Mouse (Mus musculus): Measurements from ENCODE around the gene Slc26a10. TPM values are rescaled to one million over a fixed set of nuclear protein-coding genes. Genes with fewer than 3 reads are reported as not detected.

Gene Slc26a10
- polyA plus RNA-seq, 1 experiment from 2014 or later: 1.1 TPM

- Histone ChIP-seq H3K4me2 (ENCODE audit: low read depth, low read length) (peak overlapping the region; percentile 45; the same call in 1 of the 2 replicates), H3K4me3 (ENCODE audit: low read depth, low read length) (no peak overlapping the region), H3K36me3 (replicated peaks; ENCODE audit: control insufficient read depth, insufficient read depth, low read depth, low read length) (no peaks in the 10 kb centered on the region), H3K4me1 (ENCODE audit: control insufficient read depth, insufficient read depth, low read length) (peaks cover 2% of the 10 kb centered on the region; the same call in 1 of the 2 replicates), H3K9ac (replicated peaks; ENCODE audit: low read length) (no peak overlapping the region), H3K27ac (replicated peaks; ENCODE audit: low read depth, low read length) (no peak overlapping the region), H3K9me3 (replicated peaks; ENCODE audit: control insufficient read depth, low read length) (no peaks in the 10 kb centered on the region), H3K27me3 (ENCODE audit: control insufficient read depth, insufficient read depth, low read length) (peaks cover 27% of the 10 kb centered on the region)
- 16% methylated on average over 9 of the region's 9 CpGs for WGBS
- ATAC-seq (replicated peaks; ENCODE audit: insufficient number of reproducible peaks, low FRiP score, low TSS enrichment, low read depth) (no peak), DNase-seq (ENCODE audit: low spot score) (no peak)
Measured at GRCm38 (mm10) chr10:127177235-127177634, 3.2 kb downstream of the Slc26a10 start.

- H3K36me3 ChIP-seq (replicated peaks; ENCODE audit: control insufficient read depth, insufficient read depth, low read depth, low read length): no peaks in the 10 kb centered on the region
- peak; percentile 25 for DNase-seq (ENCODE audit: low spot score)
- WGBS: 6% methylated on average over 7 of the region's 7 CpGs
- H3K27me3 ChIP-seq (ENCODE audit: control insufficient read depth, insufficient read depth, low read length): peaks cover 27% of the 10 kb centered on the region
- ATAC-seq (replicated peaks; ENCODE audit: insufficient number of reproducible peaks, low FRiP score, low TSS enrichment, low read depth): no peak
- no peak overlapping the region for H3K27ac ChIP-seq (replicated peaks; ENCODE audit: low read depth, low read length)
- no peak overlapping the region for H3K4me3 ChIP-seq (ENCODE audit: low read depth, low read length)
- no peak overlapping the region for H3K9ac ChIP-seq (replicated peaks; ENCODE audit: low read length)
- H3K4me2 ChIP-seq (ENCODE audit: low read depth, low read length): peak overlapping the region; percentile 11
- peaks cover 2% of the 10 kb centered on the region; the same call in 1 of the 2 replicates for H3K4me1 ChIP-seq (ENCODE audit: control insufficient read depth, insufficient read depth, low read length)
- no peaks in the 10 kb centered on the region for H3K9me3 ChIP-seq (replicated peaks; ENCODE audit: control insufficient read depth, low read length)
Measured at GRCm38 (mm10) chr10:127176756-127177155, 3.7 kb downstream of the Slc26a10 start.

- peaks cover 27% of the 10 kb centered on the region for H3K27me3 ChIP-seq (ENCODE audit: control insufficient read depth, insufficient read depth, low read length)
- 37% methylated on average over 3 of the region's 3 CpGs for WGBS
- no peaks in the 10 kb centered on the region for H3K36me3 ChIP-seq (replicated peaks; ENCODE audit: control insufficient read depth, insufficient read depth, low read depth, low read length)
- H3K9me3 ChIP-seq (replicated peaks; ENCODE audit: control insufficient read depth, low read length): no peaks in the 10 kb centered on the region
- DNase-seq (ENCODE audit: low spot score) (no peak), ATAC-seq (replicated peaks; ENCODE audit: insufficient number of reproducible peaks, low FRiP score, low TSS enrichment, low read depth) (no peak)
- no peak overlapping the region; the same call in 1 of the 2 replicates for H3K4me2 ChIP-seq (ENCODE audit: low read depth, low read length)
- no peak overlapping the region for H3K27ac ChIP-seq (replicated peaks; ENCODE audit: low read depth, low read length)
- H3K4me3 ChIP-seq (ENCODE audit: low read depth, low read length): no peak overlapping the region
- H3K4me1 ChIP-seq (ENCODE audit: control insufficient read depth, insufficient read depth, low read length): peaks cover 2% of the 10 kb centered on the region; the same call in 1 of the 2 replicates
- H3K9ac ChIP-seq (replicated peaks; ENCODE audit: low read length): no peak overlapping the region
Measured at GRCm38 (mm10) chr10:127176228-127176627, 4.2 kb downstream of the Slc26a10 start.

- DNase-seq (ENCODE audit: low spot score) (no peak), ATAC-seq (replicated peaks; ENCODE audit: insufficient number of reproducible peaks, low FRiP score, low TSS enrichment, low read depth) (no peak)
- Histone ChIP-seq H3K36me3 (replicated peaks; ENCODE audit: control insufficient read depth, insufficient read depth, low read depth, low read length) (no peaks in the 10 kb centered on the region), H3K4me1 (ENCODE audit: control insufficient read depth, insufficient read depth, low read length) (peaks cover 2% of the 10 kb centered on the region; the same call in 1 of the 2 replicates), H3K4me2 (ENCODE audit: low read depth, low read length) (no peak overlapping the region), H3K9me3 (replicated peaks; ENCODE audit: control insufficient read depth, low read length) (no peaks in the 10 kb centered on the region), H3K4me3 (ENCODE audit: low read depth, low read length) (no peak overlapping the region), H3K27ac (replicated peaks; ENCODE audit: low read depth, low read length) (no peak overlapping the region), H3K9ac (replicated peaks; ENCODE audit: low read length) (no peak overlapping the region), H3K27me3 (ENCODE audit: control insufficient read depth, insufficient read depth, low read length) (peaks cover 25% of the 10 kb centered on the region)
- 86% methylated on average over 7 of the region's 7 CpGs for whole genome bisulfite sequencing
Measured at GRCm38 (mm10) chr10:127174170-127174569, 6.3 kb downstream of the Slc26a10 start.

- ATAC-seq (replicated peaks; ENCODE audit: insufficient number of reproducible peaks, low FRiP score, low TSS enrichment, low read depth) (no peak), DNase-seq (ENCODE audit: low spot score) (no peak)
- Histone ChIP-seq H3K27me3 (ENCODE audit: control insufficient read depth, insufficient read depth, low read length) (peaks cover 25% of the 10 kb centered on the region), H3K4me3 (ENCODE audit: low read depth, low read length) (no peak overlapping the region), H3K4me1 (ENCODE audit: control insufficient read depth, insufficient read depth, low read length) (peaks cover 2% of the 10 kb centered on the region; the same call in 1 of the 2 replicates), H3K4me2 (ENCODE audit: low read depth, low read length) (no peak overlapping the region), H3K9me3 (replicated peaks; ENCODE audit: control insufficient read depth, low read length) (no peaks in the 10 kb centered on the region), H3K9ac (replicated peaks; ENCODE audit: low read length) (no peak overlapping the region), H3K36me3 (replicated peaks; ENCODE audit: control insufficient read depth, insufficient read depth, low read depth, low read length) (no peaks in the 10 kb centered on the region), H3K27ac (replicated peaks; ENCODE audit: low read depth, low read length) (no peak overlapping the region)
- WGBS: 80% methylated on average over 16 of the region's 16 CpGs
Measured at GRCm38 (mm10) chr10:127173148-127174065, 7.0 kb downstream of the Slc26a10 start.

- H3K4me2 ChIP-seq (ENCODE audit: low read depth, low read length): no peak overlapping the region
- DNase-seq (ENCODE audit: low spot score): no peak
- H3K27me3 ChIP-seq (ENCODE audit: control insufficient read depth, insufficient read depth, low read length): peaks cover 33% of the 10 kb centered on the region
- H3K36me3 ChIP-seq (replicated peaks; ENCODE audit: control insufficient read depth, insufficient read depth, low read depth, low read length): no peaks in the 10 kb centered on the region
- no peak overlapping the region for H3K27ac ChIP-seq (replicated peaks; ENCODE audit: low read depth, low read length)
- no peak overlapping the region for H3K4me3 ChIP-seq (ENCODE audit: low read depth, low read length)
- H3K9me3 ChIP-seq (replicated peaks; ENCODE audit: control insufficient read depth, low read length): no peaks in the 10 kb centered on the region
- WGBS: 84% methylated on average over 15 of the region's 15 CpGs
- no peak overlapping the region for H3K9ac ChIP-seq (replicated peaks; ENCODE audit: low read length)
- H3K4me1 ChIP-seq (ENCODE audit: control insufficient read depth, insufficient read depth, low read length): no peaks in the 10 kb centered on the region
- ATAC-seq (replicated peaks; ENCODE audit: insufficient number of reproducible peaks, low FRiP score, low TSS enrichment, low read depth): no peak
Measured at GRCm38 (mm10) chr10:127171631-127172200, 8.7 kb downstream of the Slc26a10 start.

GRCm38 (mm10) chr10:127170837-127171272 lies 9.6 kb downstream of the Slc26a10 start:
- peak; percentile 52 for ATAC-seq (replicated peaks; ENCODE audit: insufficient number of reproducible peaks, low FRiP score, low TSS enrichment, low read depth)
- no peaks in the 10 kb centered on the region; the same call in 1 of the 2 replicates for H3K4me1 ChIP-seq (ENCODE audit: control insufficient read depth, insufficient read depth, low read length)
- peak; percentile 82 for DNase-seq (ENCODE audit: low spot score)
- H3K9me3 ChIP-seq (replicated peaks; ENCODE audit: control insufficient read depth, low read length): no peaks in the 10 kb centered on the region
- WGBS: under 1% methylated on average over 29 of the region's 29 CpGs
- peak overlapping the region; percentile 52 for H3K4me2 ChIP-seq (ENCODE audit: low read depth, low read length)
- no peak overlapping the region for H3K27ac ChIP-seq (replicated peaks; ENCODE audit: low read depth, low read length)
- peak overlapping the region; percentile 15; the same call in 1 of the 2 replicates for H3K9ac ChIP-seq (replicated peaks; ENCODE audit: low read length)
- H3K36me3 ChIP-seq (replicated peaks; ENCODE audit: control insufficient read depth, insufficient read depth, low read depth, low read length): no peaks in the 10 kb centered on the region
- H3K4me3 ChIP-seq (ENCODE audit: low read depth, low read length): peak overlapping the region; percentile 30
- peaks cover 40% of the 10 kb centered on the region for H3K27me3 ChIP-seq (ENCODE audit: control insufficient read depth, insufficient read depth, low read length)

Measured in embryonic facial prominence, embryonic 11.5 days (tissue).